ENCODE assay signal across 23 mouse cellular contexts in the genomic region with DNA sequence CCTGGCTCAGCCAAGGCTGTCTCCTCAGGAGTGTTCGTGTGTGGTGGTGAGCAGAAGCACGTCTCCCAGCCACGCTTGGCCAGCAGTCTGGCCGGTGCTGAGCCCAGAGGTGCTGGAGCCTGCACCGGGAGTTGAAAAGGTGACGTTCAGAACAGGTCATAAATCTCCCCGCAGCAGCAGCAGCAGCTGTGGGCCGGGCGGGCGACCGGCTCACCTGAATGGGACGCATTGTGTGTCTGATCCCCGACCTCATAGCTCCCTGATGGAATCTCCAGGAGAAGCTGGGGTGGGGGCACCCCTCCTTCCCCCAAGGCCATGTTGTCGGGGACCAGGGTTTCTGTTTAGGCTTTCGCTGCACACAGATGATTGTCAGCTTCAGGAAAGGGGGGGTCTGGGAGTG.
DNase-seq lines count a peak whose midpoint lies in the region; ATAC-seq and TF ChIP-seq lines count a peak whose summit lies in the region.
"Had no signal": no experiment of that assay in that cellular context is flagged by ENCODE, and none has a peak within 500 bp of the region (broad histone marks: within the 10 kb centered on the region; RNA-seq: fewer than 3 reads in every experiment).

No protein-coding gene starts in this region.

- no peak for ATAC-seq in kidney, embryonic 14.5 days (ENCODE audit: low FRiP score, low TSS enrichment)
- no peak for ATAC-seq in embryonic facial prominence, embryonic 13.5 days (ENCODE audit: insufficient number of reproducible peaks, insufficient read depth, low FRiP score, low TSS enrichment, low read depth)
- ATAC-seq in intestine, postnatal 0 days, result no peak
- no peak for ATAC-seq in forebrain, embryonic 11.5 days (replicated peaks; ENCODE audit: low FRiP score)
- ATAC-seq: inflammation-experienced regulatory T-cells, adult 6 months had no signal

- peak overlapping the region; percentile 34; the same call in 1 of the 2 replicates for H3K9ac ChIP-seq in kidney, embryonic 14.5 days (ENCODE audit: low read depth, low read length)
- H3K9ac ChIP-seq in embryonic facial prominence, embryonic 13.5 days, result 0 out of 2 replicates have a peak overlapping the region, but pooled peaks have one; percentile 40
- no peak overlapping the region for H3K9ac ChIP-seq in intestine, postnatal 0 days (ENCODE audit: low read depth, low read length)
- H3K9ac ChIP-seq in forebrain, embryonic 11.5 days (ENCODE audit: low read length), result no peak overlapping the region
- H3K9ac ChIP-seq: forebrain, embryonic 12.5 days; liver, embryonic 13.5 days; lung, embryonic 14.5 days; midbrain, embryonic 12.5 days had no signal

- 13% methylated on average over 15 of the region's 15 CpGs for WGBS in kidney, embryonic 14.5 days
- 57% methylated on average over 15 of the region's 15 CpGs for WGBS in embryonic facial prominence, embryonic 13.5 days
- WGBS in intestine, postnatal 0 days, result 19% methylated on average over 14 of the region's 15 CpGs
- WGBS in forebrain, embryonic 11.5 days, result 63% methylated on average over 15 of the region's 15 CpGs

- no peaks in the 10 kb centered on the region for H3K36me3 ChIP-seq in kidney, embryonic 14.5 days (ENCODE audit: control insufficient read depth, insufficient read depth, low read length)
- H3K36me3 ChIP-seq in embryonic facial prominence, embryonic 13.5 days, result no peaks in the 10 kb centered on the region
- no peaks in the 10 kb centered on the region for H3K36me3 ChIP-seq in intestine, postnatal 0 days (ENCODE audit: control insufficient read depth, insufficient read depth)
- H3K36me3 ChIP-seq in forebrain, embryonic 11.5 days (ENCODE audit: control insufficient read depth, insufficient read depth, low read length), result no peaks in the 10 kb centered on the region
- H3K36me3 ChIP-seq: forebrain, embryonic 12.5 days; liver, embryonic 13.5 days; midbrain, embryonic 12.5 days had no signal

- no peak for DNase-seq in kidney, adult 18-20 months
- DNase-seq in neural tube, embryonic 10.5 days (ENCODE audit: extremely low spot score, low spot score), result peak; percentile 30
- no peak for DNase-seq in gastrocnemius, postnatal 14 days
- DNase-seq in adrenal gland, adult 2 months, result no peak
- DNase-seq in forebrain, embryonic 11.5 days (ENCODE audit: low spot score), result no peak
- DNase-seq: adrenal gland, postnatal 25 days; cerebellum, adult 11-12 months; cerebellum, postnatal 14 days; heart, postnatal 10 days; layer of hippocampus, postnatal 36 days; liver, embryonic 13.5 days; lung, embryonic 14.5 days; right cerebral cortex, postnatal 14 days; spleen, adult 18-20 months; thymus, adult 2 months had no signal

- TF ChIP-seq CTCF in intestine, postnatal 0 days (IDR thresholded peaks at IDR 0.05; ENCODE audit: low read depth), result no peak

- H3K9me3 ChIP-seq in kidney, embryonic 14.5 days (ENCODE audit: control insufficient read depth, low read length), result no peaks in the 10 kb centered on the region
- no peaks in the 10 kb centered on the region for H3K9me3 ChIP-seq in embryonic facial prominence, embryonic 13.5 days
- no peaks in the 10 kb centered on the region for H3K9me3 ChIP-seq in intestine, postnatal 0 days (ENCODE audit: control insufficient read depth)
- no peaks in the 10 kb centered on the region for H3K9me3 ChIP-seq in forebrain, embryonic 11.5 days (ENCODE audit: control insufficient read depth, low read length)
- H3K9me3 ChIP-seq: forebrain, embryonic 12.5 days; heart, embryonic 10.5 days; liver, embryonic 13.5 days; midbrain, embryonic 12.5 days had no signal

- H3K4me1 ChIP-seq in kidney, embryonic 14.5 days (ENCODE audit: control insufficient read depth, insufficient read depth, low read length), result peaks cover 17% of the 10 kb centered on the region; the same call in 1 of the 2 replicates
- peaks cover 35% of the 10 kb centered on the region for H3K4me1 ChIP-seq in embryonic facial prominence, embryonic 13.5 days
- H3K4me1 ChIP-seq in intestine, postnatal 0 days (replicated peaks; ENCODE audit: control insufficient read depth, insufficient read depth, low read length), result no peaks in the 10 kb centered on the region
- H3K4me1 ChIP-seq in forebrain, embryonic 11.5 days (replicated peaks; ENCODE audit: control insufficient read depth, insufficient read depth, low read length), result peaks cover 8% of the 10 kb centered on the region; the same call in 1 of the 2 replicates
- H3K4me1 ChIP-seq: liver, embryonic 13.5 days had no signal

- no peak overlapping the region; the same call in 1 of the 2 replicates for H3K4me2 ChIP-seq in kidney, embryonic 14.5 days (replicated peaks; ENCODE audit: low read depth, low read length)
- H3K4me2 ChIP-seq in embryonic facial prominence, embryonic 13.5 days, result no peak overlapping the region
- H3K4me2 ChIP-seq in intestine, postnatal 0 days (replicated peaks; ENCODE audit: low read depth), result peak overlapping the region; percentile 35
- H3K4me2 ChIP-seq in forebrain, embryonic 11.5 days (ENCODE audit: low read depth, low read length, severe bottlenecking), result no peak overlapping the region
- H3K4me2 ChIP-seq: forebrain, embryonic 12.5 days; liver, embryonic 13.5 days; lung, embryonic 14.5 days; midbrain, embryonic 12.5 days had no signal

- intact Hi-C loops in gastrocnemius, postnatal 14 days (cut with DNase I; ENCODE audit: low total_unique reads), result no loop called here

- no peak overlapping the region for H3K27ac ChIP-seq in kidney, embryonic 14.5 days (ENCODE audit: low read depth, low read length)
- H3K27ac ChIP-seq in embryonic facial prominence, embryonic 13.5 days, result no peak overlapping the region
- no peak overlapping the region for H3K27ac ChIP-seq in intestine, postnatal 0 days (ENCODE audit: low read depth, low read length)
- H3K27ac ChIP-seq in forebrain, embryonic 11.5 days (ENCODE audit: low read depth, low read length), result no peak overlapping the region
- H3K27ac ChIP-seq: forebrain, embryonic 12.5 days; heart, embryonic 10.5 days; liver, embryonic 13.5 days; macrophage; midbrain, embryonic 12.5 days had no signal

- H3K27me3 ChIP-seq in kidney, embryonic 14.5 days (ENCODE audit: control insufficient read depth, insufficient read depth, low read length), result peaks cover 80% of the 10 kb centered on the region
- H3K27me3 ChIP-seq in embryonic facial prominence, embryonic 13.5 days, result peaks cover 12% of the 10 kb centered on the region; the same call in 1 of the 2 replicates
- H3K27me3 ChIP-seq in intestine, postnatal 0 days (replicated peaks; ENCODE audit: control insufficient read depth, insufficient read depth, low read length), result peaks cover 7% of the 10 kb centered on the region; the same call in 1 of the 2 replicates
- peaks cover 3% of the 10 kb centered on the region; the same call in 1 of the 2 replicates for H3K27me3 ChIP-seq in forebrain, embryonic 11.5 days (ENCODE audit: control insufficient read depth, insufficient read depth, low read length)

- no peak overlapping the region for H3K4me3 ChIP-seq in kidney, embryonic 14.5 days (ENCODE audit: low read length)
- no peak overlapping the region for H3K4me3 ChIP-seq in embryonic facial prominence, embryonic 13.5 days
- H3K4me3 ChIP-seq in intestine, postnatal 0 days (ENCODE audit: low read depth, low read length), result no peak overlapping the region
- H3K4me3 ChIP-seq in forebrain, embryonic 11.5 days (ENCODE audit: low read depth, low read length), result no peak overlapping the region
- H3K4me3 ChIP-seq: forebrain, embryonic 12.5 days; heart, embryonic 10.5 days; liver, embryonic 13.5 days; midbrain, embryonic 12.5 days had no signal

Comparison
In these comparisons a context has a peak if more than half of its experiments do, and no peak if none do; other contexts are left out.
1. H3K9ac ChIP-seq: peak in kidney, embryonic 14.5 days (single experiment) and embryonic facial prominence, embryonic 13.5 days (single experiment); none in intestine, postnatal 0 days (single experiment) and forebrain, embryonic 11.5 days (single experiment).